Mouse (Mus musculus) MEL-GATA-1-ER (cell line): ENCODE measurements around the gene Sash1.

Experiments
- DNase-seq: peaks from one replicate; pipeline ENCODE4 v3.0.0-alpha.2; 2012; ENCODE audit warnings: low read depth; ENCODE audit errors: extremely low read depth

Gene Sash1

GRCm38 (mm10) chr10:8685269-8685668, 200.6 kb downstream of the Sash1 start:
- DNase-seq = no peak

- DNase-seq = no peak
Observed at GRCm38 (mm10) chr10:8682900-8683299, 203.0 kb downstream of the Sash1 start.

GRCm38 (mm10) chr10:8682341-8682740, 203.5 kb downstream of the Sash1 start:
- no peak for DNase-seq

GRCm38 (mm10) chr10:8676722-8677121, 209.1 kb downstream of the Sash1 start:
- DNase-seq = no peak
